Mouse (Mus musculus) cortical plate, adult 2 months (tissue): ENCODE data around the gene Eomes. TPM values are rescaled to one million over a fixed set of nuclear protein-coding genes. Genes with fewer than 3 reads are reported as not detected.

Experiments
- H3K27ac ChIP-seq: fragments of 200-500 bp; 2 replicates; pipeline ENCODE4 v1.5.1; 2012; ENCODE audit warnings: low read length, control low read depth, inconsistent platforms; ENCODE audit not compliant: insufficient read depth
- H3K4me1 ChIP-seq: fragments of 200-500 bp; 2 replicates; pipeline ENCODE4 v1.6.1; 2011; ENCODE audit warnings: low read length; ENCODE audit not compliant: control insufficient read depth, insufficient read depth
- H3K4me3 ChIP-seq: fragments of 200-500 bp; 2 replicates; pipeline ENCODE4 v1.5.1; 2011; ENCODE audit warnings: mild to moderate bottlenecking, low read length, control low read depth; ENCODE audit not compliant: insufficient read depth
- CTCF ChIP-seq: fragments of 200-500 bp; IDR thresholded peaks from 2 replicates; pipeline ENCODE4 v1.5.1; 2011; ENCODE audit warnings: mild to moderate bottlenecking, control low read depth, low read length; ENCODE audit not compliant: insufficient read depth; ENCODE audit errors: extremely low read depth
- POLR2A ChIP-seq: fragments of 200-500 bp; IDR thresholded peaks from 2 replicates; pipeline ENCODE4 v1.6.1; 2011; ENCODE audit warnings: mild to moderate bottlenecking, low read length, control low read depth; ENCODE audit not compliant: insufficient read depth; ENCODE audit errors: extremely low read depth
- polyA plus RNA-seq: library from polyadenylated mRNA; depleted of rRNA; stranded (reverse); fragments of >200 nt; gene quantifications from 2 replicates; pipeline ENCODE4 v1.2.3, GENCODE M21; 2012; rRNA removed

Gene Eomes
- polyA plus RNA-seq = 0.04 and 0.17 TPM in 2 replicates

DNA sequence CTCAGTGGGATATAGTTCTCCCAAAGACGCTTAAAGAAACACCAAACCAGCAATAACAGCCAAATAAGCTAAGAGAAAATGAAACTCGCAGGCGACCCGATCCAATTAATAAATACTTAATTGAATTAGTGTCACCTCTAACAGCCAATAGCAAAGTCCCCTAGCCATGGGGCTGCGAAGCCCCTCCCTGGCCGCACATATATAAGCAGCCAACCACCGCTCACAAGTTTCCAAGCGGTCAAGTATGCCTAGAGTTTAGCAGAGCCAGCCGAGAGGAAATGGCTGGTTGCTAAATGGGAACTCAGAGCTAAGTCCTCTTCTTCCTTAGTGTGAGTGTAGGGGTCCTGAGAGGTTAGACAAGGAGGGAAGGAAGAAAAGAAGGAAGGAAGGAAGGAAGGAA is at the start of gene Eomes:
Gene Eomes, plus strand, starts transcription at position 252 of the 400 bp plus-strand sequence.
- no peak within 1 kb of the TSS for H3K27ac ChIP-seq
- H3K4me3 ChIP-seq = no peak within 1 kb of the TSS
- H3K4me1 ChIP-seq = no peaks in the 10 kb centered on the region
- TF ChIP-seq CTCF (no peak), POLR2A (no peak)

DNA sequence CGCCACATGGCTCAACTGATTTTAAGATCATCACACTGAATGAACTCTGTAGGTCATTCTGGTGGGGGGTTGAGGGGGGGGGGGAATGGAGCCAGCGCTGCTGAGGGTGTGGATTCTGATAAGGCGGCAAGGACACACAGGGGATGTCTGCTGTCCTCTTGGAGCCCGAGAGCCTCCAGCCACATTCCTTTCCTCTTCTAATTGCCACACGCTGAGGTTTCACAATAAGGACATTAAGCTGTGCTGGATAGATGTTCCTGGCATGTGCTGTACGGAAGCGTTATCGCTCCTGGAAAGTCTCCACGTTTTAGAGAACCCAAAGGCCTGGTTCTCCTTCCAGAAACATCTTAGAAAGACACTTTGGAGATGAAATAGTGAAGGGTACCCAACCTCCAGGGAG is 33.2 kb upstream of the Eomes start:
- TF ChIP-seq CTCF = no peak
- TF ChIP-seq POLR2A = no peak
- Histone ChIP-seq H3K4me1 (no peaks in the 10 kb centered on the region), H3K27ac (no peak overlapping the region), H3K4me3 (no peak overlapping the region)

DNA sequence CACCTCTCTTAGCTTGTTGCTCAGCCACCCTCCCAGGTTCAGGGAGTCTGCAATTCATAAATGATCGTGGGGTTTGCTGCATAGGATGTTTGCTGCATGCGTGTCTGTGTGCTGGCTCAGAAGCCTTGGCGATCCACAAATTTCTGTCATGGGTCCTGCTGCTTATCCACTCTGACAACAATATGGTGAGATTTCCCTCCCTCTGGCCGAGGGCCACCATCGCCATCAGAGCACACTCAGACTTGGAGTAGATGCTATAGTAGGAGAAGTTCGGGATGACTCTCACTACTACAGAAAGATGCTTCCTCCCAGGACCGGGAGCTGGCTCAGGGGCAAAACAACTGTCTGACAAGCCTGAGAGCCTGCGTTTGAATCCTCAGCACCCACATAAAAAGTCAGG is 28.7 kb upstream of the Eomes start:
- Histone ChIP-seq H3K27ac (no peak overlapping the region), H3K4me3 (no peak overlapping the region), H3K4me1 (no peaks in the 10 kb centered on the region)
- TF ChIP-seq CTCF (no peak), POLR2A (no peak)

DNA sequence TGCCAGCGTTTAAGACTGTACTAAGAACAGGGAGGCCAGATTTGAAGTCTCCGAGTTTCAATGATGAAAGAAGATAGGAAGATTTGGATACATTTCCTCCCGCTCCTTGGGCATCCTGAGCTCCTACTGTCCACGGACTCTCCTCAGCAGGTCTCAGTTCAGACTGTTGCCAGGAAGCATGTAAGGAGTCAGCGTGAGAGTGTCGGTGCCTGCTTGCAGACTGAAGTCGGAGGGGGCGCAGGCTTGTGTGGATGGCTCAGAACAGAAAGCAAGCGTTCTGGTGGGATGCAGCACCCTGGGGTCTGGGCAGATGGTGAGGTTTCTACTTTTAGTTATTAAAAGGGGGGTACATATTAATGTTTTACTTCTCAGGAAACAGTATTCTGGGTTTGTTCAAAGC is 24.6 kb upstream of the Eomes start:
- H3K4me1 ChIP-seq = no peaks in the 10 kb centered on the region
- no peak overlapping the region for H3K27ac ChIP-seq
- no peak overlapping the region for H3K4me3 ChIP-seq
- TF ChIP-seq POLR2A (no peak), CTCF (no peak)

DNA sequence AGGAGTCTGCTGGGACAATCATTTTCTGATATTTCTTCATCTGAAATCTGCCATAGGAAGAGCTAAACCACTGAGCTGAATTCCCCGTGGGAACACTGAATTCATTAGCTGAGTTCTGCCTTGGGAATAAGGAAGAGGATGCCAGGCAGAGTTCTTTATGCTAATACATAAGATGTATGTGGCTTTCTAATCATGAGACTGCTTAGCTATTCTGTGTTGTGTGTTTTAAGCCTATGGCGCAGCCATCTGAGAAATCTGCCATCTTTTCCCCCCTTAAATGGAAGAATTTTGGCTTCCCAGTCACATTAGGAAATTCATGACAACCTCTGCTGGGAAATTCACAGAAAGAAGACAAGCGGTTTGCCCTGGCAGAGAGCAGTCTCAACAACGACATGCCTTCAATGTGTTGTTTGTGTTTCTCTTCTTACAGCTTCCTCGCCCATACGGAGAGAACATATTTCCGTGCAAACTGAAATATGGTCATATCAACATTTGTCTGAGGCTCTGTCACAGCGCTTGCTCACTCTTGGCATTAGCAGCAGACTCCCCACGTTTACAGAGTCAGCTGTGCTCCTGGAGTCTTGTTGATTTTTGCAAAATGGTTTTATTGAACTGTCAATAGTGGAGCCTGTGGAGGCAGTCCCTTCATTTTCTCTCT is 22.7 kb upstream of the Eomes start:
- Histone ChIP-seq H3K4me1 (no peaks in the 10 kb centered on the region), H3K4me3 (no peak overlapping the region), H3K27ac (no peak overlapping the region)
- TF ChIP-seq CTCF (no peak), POLR2A (no peak)

DNA sequence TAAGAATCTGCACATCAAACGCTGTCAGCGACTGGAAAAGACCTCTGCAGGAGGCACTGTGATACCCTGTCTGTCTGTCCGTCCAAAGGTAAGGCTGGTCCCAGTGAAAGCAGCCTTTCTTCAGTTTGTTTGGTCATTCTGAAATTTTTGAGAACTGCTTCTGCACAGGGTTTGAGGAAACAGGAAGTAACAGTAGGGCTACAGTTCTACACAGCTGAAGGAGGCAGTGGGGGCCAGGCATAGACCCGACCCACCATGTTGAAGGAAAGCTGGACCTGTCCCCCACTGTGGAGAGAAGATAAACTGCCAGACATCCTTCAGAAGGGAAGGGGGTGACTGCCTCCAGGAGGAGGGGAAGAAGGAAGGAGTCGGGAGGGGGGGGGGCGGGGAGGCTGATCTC is 21.6 kb upstream of the Eomes start:
- Histone ChIP-seq H3K4me1 (no peaks in the 10 kb centered on the region), H3K4me3 (no peak overlapping the region), H3K27ac (no peak overlapping the region)
- no peak for TF ChIP-seq CTCF
- no peak for TF ChIP-seq POLR2A

DNA sequence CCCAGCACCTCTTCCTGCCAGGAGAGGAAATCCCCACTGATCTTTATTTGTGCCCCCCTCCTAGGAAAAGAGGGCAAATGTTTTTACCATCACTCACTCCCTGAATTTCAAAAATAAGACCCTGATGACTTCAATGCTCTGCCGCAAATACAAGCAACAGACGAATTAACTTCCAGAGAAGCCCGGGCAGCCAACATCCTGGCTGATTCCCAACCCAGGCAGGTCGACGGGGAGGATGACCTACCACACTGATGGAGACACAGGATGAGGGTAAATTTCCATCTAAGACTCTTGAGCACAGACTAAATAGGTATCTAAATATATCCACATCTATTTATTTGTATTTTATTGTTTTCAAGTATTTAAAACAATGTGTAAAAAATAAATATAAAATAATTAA is 20.0 kb upstream of the Eomes start:
- H3K4me3 ChIP-seq = no peak overlapping the region
- no peak for TF ChIP-seq CTCF
- no peak for TF ChIP-seq POLR2A
- no peaks in the 10 kb centered on the region for H3K4me1 ChIP-seq
- H3K27ac ChIP-seq = no peak overlapping the region

DNA sequence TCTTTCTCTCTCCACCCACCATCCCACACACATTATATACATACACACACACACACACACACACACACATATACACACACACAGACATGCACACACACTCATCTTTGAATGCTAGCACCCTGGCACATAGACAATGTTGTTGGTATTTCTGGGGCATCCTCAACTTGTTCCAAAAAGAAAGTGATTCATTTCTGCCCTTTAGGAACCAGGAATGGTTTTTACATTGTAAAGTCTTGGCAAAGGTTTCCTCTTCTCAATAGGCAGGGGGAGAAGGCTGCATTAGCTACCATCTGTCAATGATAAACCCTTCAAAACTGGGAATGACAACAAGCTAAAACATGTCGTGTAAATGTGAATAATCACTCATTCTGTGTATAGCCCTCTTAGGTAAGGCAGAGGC is 14.0 kb upstream of the Eomes start:
- Histone ChIP-seq H3K27ac (no peak overlapping the region), H3K4me1 (no peaks in the 10 kb centered on the region), H3K4me3 (no peak overlapping the region)
- TF ChIP-seq POLR2A = no peak
- no peak for TF ChIP-seq CTCF

DNA sequence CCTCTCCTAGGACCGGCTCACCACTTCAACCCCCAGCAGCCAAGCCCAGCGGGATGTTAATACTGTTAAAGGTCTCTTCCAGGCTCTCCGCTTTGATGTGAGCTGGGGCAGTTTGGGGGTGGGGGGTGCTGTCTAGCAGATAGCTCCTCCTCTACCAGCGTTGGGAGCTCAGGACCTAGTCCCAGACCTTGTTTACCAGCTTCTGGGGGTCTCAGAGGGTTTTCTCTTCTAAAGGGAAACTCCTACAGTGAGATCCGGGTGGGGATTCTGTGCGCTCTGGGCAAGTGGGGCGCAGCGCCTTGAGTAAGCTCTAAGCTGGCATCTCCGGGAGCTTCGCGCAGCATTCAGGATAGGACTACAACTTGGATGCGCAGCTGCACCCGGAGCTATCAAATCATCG is 9.7 kb upstream of the Eomes start:
- no peak overlapping the region for H3K27ac ChIP-seq
- no peak overlapping the region for H3K4me3 ChIP-seq
- TF ChIP-seq POLR2A = no peak
- TF ChIP-seq CTCF = no peak
- no peaks in the 10 kb centered on the region for H3K4me1 ChIP-seq

DNA sequence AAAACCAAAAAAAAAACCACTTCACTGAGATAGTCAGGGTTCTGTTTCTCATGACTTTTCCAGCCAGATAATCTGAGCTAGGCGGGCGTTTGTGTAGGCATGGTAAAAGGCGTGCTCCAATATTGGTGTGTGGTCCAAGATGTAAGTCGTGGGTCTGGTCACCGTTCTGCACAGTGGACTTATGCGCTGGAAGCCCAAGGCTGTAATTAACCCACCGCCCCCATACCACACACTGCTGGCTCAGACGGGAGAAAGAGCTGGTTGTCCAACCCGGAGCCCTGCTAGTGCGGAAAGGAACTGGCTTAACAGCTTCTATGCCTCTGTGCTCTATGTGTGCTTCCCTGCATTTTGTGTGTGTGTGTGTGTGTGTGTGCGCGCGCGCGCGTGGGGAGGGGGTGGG is 8.7 kb upstream of the Eomes start:
- no peaks in the 10 kb centered on the region for H3K4me1 ChIP-seq
- no peak overlapping the region for H3K27ac ChIP-seq
- TF ChIP-seq CTCF (no peak), POLR2A (no peak)
- H3K4me3 ChIP-seq = no peak overlapping the region
